Mouse (Mus musculus) cerebellum, postnatal 14 days (tissue): Measurements from ENCODE around the gene Pls1.

Experiments used
- DNase-seq, 2 experiments: peaks; one replicate each; pipeline ENCODE4 v3.0.0; 2021; ENCODE audit warnings: mixed read lengths in 2 of 2

Pls1 gene

GRCm38 (mm10) chr9:95801610-95802451 is 43.3 kb downstream of the Pls1 start:
- no peak for DNase-seq

- no peak for DNase-seq
Measured at GRCm38 (mm10) chr9:95796323-95796722, 48.8 kb downstream of the Pls1 start.

GRCm38 (mm10) chr9:95795844-95796243 is 49.3 kb downstream of the Pls1 start:
- no peak for DNase-seq

- no peak for DNase-seq
Measured at GRCm38 (mm10) chr9:95795077-95795784, 49.9 kb downstream of the Pls1 start.

DNA sequence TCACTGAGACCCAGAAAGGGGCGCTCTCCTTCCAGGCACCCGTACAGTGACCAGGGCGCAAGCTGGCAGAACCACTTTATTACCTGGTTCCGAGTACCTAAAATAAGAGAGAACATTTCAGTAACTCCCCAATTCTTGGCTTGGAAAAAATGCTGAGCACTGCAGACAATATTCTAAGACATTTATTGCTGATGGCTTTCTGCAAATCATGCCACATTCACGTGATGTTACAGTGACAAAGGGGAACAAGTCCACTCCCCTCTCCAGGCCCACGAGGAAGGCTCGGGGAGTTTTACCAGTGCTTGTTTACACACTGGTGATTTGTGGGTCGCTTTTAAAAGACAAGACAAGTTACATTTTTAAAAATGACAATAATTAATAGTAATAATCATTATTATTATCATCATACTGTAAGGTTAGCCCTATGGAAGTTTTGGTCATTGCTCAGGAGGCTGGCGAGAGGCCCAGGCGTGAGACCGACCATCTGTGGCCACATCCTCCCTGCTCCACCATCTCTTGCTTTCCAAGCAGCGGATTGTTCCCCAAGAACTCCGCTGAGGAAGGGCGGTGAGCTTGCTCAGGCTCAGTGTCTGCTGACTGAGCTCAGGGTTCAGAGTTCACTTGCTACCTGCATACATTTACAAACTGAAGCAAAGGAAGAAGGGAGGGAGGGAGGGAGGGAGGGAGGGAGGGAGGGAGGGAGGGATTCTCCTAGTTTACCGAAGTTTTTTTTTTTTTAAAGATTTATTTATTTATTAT is 50.9 kb downstream of the Pls1 start:
- peak in 1 of 2 experiments; percentile 7 for DNase-seq

- DNase-seq, result no peak
Measured at GRCm38 (mm10) chr9:95784888-95785511, 60.1 kb downstream of the Pls1 start.

GRCm38 (mm10) chr9:95783646-95784293 is 61.3 kb downstream of the Pls1 start:
- no peak for DNase-seq

DNA sequence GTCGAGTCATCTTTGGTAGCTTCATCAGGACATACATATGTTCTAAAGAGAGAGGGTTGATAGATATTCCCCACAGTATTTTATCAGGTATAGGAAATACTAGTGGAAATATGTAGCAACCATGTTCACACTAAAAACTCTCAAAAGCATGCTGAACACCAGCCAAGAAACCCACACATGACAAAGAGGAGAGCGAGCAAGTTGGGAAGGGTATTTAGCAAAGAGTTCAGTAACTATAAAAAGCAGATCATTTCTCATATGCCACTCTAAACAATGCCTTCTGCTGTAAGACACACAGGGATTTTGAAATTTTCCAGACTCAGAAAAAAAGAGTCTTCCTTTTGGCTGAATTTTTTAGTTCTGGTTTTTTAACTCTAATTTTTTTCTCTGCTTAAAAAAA is 73.4 kb downstream of the Pls1 start:
- no peak for DNase-seq

- no peak for DNase-seq
Measured at GRCm38 (mm10) chr9:95763218-95763617, 81.9 kb downstream of the Pls1 start.

GRCm38 (mm10) chr9:95762228-95762627 is 82.9 kb downstream of the Pls1 start:
- no peak for DNase-seq

- no peak for DNase-seq
Measured at GRCm38 (mm10) chr9:95761381-95761780, 83.7 kb downstream of the Pls1 start.

DNA sequence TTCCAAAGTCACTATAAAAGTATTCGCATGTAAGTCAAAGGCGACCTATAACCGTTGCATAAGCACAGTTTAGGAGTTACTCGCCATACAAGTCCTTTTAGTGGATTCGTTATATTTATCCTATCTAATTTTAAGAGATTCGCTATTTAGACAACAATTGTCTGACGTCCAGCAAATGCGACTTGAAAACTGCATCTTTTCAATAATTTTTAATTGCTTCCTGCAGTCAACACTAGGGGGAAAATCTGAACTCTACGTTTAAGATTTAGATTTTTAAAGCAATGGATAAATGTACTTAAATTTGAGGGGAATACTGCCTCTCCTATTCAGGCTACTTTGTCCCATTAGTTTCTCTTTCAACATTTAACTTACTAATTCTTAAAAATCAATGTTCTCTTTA is 94.4 kb downstream of the Pls1 start:
- DNase-seq, result no peak

DNA sequence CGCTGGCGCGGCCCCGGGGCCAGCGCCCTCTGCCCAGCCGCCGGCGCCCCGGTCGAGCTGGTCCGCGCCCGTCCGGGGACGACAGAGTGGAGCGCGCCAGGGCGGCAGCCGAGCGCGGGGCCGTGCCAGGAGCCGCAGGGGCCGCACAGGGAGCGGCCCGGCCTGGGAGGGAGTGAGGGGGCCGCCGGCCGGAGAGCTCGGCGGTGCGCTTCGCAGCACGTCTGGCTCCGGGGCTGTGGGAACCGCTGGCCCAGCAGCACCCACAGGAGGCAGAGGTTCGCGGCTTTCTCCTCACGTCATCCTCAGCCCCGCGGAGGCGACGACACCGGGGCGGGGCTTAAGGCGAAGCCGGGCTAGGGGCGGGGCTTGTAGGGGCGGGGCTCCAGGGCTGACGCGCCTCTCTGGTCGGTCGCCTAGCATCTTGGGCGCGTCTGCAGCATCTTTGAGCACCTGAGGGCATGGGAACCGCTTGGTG is 95.0 kb downstream of the Pls1 start, which contains the start of gene Trpc1:
Gene Trpc1, minus strand, starts transcription at position 339 of the 475 bp plus-strand sequence.
- DNase-seq, result peak; percentile 90 to 92

DNA sequence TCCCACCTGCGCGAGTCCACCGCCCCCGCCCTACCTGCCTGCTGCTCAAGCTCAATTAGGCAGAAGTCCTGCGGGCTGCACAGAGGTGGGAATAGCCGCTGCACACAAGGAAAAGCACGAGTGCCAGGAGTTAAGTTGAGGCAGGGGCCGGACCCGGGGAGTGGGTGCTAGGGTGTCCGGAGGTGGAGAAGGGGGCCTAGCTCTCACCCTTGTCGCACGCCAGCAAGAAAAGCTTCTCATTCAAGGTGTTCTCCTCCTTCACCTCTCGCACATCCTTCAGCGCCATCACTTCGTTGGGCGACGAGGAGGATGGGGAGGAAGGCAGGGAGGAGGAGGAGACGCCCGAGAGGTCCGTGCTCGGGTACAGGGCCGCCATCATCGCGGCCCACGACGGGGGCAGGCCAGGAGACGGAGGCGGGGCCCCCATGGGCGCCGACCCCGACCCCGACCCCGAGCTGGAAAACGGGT is 95.6 kb downstream of the Pls1 start:
- peak; percentile 35 to 48 for DNase-seq

- DNase-seq, result no peak
Measured at GRCm38 (mm10) chr9:95747298-95747697, 97.8 kb downstream of the Pls1 start.

- DNase-seq, result peak in 1 of 2 experiments; percentile 7
Measured at GRCm38 (mm10) chr9:95744845-95745613, 100.1 kb downstream of the Pls1 start.

GRCm38 (mm10) chr9:95736238-95736637 is 108.9 kb downstream of the Pls1 start:
- DNase-seq, result no peak

DNA sequence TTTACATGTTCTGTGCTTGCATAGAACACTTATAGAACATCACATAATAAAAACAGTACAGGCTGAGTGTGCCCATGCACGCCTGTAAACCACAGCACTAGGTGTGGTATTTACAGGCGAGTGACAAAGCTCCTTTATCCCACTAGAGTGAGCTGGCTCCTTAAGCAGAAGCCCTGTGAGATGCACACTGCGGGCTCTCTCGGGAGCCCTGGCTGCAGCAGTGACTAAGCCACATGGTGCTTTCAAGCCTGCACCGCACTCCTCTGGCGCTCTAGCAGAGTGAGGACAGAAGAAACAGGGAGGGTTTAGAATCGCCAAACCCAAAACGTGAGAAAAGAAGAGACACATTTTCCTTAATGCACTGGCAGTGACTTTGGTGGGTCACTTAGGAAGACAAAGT is 132.5 kb downstream of the Pls1 start:
- no peak for DNase-seq

DNA sequence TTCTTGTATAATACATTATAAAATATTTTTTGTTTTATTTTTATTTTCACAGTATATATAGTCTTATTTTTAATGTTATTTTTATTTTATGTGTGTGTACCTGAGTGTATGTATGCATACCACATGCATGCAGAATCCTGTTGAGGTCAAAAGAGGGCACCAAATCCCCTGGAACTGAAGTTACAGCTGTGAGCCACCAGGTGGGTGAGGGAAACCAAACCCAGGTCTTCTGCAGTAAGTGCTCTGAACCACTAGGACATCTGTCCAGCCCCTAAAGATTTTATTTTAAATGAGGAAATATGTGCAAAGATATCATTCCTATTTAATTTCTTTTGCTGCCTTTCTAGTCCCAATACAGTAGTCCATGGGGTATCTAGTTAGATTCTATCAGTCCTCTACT is 136.2 kb downstream of the Pls1 start:
- no peak for DNase-seq

DNA sequence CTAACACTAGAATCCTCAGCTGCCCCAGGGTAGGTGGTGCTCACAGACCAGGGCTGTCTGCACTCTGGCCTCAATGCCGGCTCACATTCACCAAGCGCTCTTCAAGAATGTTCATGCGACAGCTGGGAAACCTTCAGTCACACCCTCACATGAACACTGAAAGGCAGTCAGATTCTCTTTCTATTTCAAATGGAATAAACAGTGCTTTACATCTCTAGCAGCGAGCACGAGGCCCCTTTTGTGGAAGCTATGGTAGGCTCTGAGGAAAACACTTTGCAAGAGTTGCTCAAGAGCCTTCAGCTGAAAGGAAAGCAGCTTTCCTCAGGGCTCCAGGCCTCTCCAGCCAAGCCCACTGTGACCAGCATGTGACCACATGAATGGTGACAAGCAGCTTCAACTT is 139.7 kb downstream of the Pls1 start:
- no peak for DNase-seq

DNA sequence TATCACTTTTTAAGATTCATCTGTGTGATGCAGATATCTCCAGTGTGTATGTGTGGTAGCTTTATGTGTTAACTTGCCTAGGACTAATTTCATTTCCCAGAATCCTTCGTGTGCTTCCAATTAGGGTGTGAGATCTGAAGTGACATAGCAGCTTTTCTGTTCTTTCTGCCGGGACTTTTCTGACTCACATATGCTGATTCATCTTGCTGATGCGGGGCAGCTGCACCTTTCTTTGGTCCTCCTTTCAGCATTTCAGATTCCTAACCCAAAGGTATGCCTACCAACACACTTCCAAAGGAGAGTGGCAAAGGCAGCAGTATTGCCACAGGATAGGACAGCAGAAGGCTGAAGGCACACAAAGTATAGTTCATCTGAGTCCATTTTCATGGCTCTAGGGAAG is 141.0 kb downstream of the Pls1 start:
- DNase-seq, result no peak
